Mouse (Mus musculus): ENCODE measurements around the gene 9230102O04Rik.

The 9230102O04Rik gene

GRCm38 (mm10) chr2:9888913-9889650 is at the start of gene 9230102O04Rik:
TSS of gene 9230102O04Rik (minus strand) at chr2:9889540.
- DNase-seq (ENCODE audit: low spot score), result peak; percentile 74

GRCm38 (mm10) chr2:9935965-9936364 is 46.6 kb upstream of the 9230102O04Rik start:
- DNase-seq (ENCODE audit: low spot score), result peak; percentile 53

DNA sequence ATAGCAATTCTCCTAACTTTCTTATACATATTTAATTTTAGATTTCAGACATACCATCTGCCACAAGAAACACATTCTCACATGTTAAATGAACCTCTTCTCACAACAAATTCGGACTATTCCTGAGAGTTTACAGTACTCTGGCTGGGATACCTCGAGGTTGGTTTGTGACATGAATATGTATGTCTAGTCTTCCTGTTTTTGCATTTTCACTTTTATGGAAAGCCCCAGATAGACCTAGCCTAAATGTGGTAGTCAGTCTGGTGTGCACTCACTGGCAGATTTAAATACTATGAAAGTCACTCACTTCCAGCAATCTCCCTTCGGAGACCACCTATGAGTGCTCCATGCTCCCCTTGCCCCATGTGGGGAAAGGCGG is 37.6 kb upstream of the 9230102O04Rik start:
- no peak for DNase-seq (ENCODE audit: low spot score)

- peak; percentile 33 for DNase-seq (ENCODE audit: low spot score)
Measured at GRCm38 (mm10) chr2:9926194-9926904, 37.0 kb upstream of the 9230102O04Rik start.

DNA sequence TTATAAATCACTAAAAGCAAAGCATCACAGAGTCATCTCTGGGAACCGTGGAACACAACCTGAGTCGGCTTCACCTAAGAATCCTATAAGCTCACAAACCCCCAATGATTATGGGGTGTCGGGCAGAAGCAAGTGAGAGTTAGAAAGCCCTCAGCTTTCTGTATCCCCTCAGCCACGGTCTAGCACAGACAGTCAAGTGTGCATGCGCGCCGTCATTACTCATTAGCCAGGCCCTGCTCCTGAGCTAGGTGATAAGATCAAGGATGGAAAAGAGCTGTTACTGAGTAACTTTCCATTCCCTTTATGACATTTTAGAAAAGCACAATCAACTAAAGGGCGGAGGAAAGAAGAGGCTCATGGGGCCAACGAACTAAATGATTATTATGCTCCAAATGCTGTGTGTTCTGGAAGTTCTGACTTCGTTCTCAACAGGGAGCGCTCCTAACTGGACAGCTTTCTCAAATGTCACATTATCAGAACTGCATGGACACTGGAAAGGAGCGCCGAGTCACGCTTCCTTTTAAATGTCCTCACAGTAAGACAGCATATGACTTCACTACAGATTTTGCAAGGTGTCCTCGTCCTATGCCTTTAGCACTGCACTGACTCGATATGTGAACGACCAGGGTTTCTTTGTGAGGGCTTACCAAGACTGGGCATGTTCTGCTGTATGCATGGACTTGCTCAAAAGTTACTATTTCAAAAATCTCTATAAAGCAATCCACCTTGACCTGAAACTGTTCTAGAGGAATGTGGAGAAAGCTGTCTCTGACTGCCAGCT is 29.5 kb upstream of the 9230102O04Rik start:
- no peak for DNase-seq (ENCODE audit: low spot score)

DNA sequence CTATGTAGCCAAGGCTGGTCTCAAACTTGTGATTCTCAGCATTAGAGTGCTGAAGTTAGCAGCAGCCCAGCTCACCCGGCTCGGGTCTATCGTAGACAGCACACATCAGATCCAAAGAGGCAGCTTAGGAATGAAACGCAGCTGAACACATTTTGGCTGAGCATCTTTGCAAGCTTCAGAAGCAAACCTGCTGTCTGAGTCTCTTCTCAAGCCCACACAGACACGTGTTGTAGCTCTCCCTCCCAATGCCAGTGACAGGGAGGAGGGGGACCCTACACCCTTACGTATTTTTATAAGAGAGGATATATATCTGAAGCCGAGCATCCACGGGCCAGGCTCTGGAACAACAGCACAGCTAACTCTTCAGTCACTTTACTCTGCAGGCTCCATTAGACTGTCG is 28.3 kb upstream of the 9230102O04Rik start:
- no peak for DNase-seq (ENCODE audit: low spot score)

DNA sequence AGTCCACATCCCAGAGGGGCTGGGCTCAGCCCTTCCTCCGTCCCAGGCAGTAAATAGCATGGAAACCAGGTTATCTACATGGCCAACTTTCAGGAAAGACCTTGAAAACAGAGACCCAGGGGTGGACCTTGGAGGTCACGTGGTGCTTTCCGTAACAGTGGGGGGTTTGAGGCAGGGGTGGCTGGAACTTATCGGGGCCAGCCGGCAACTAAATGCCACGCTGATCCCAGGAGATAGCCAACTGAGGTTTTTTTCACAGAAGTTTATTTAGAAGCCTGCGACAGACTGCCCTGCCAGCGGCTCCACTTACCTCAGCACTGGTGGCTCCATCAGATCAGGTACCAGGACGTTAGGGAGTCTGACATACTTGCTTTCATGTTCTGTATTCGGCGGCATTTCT is 16.7 kb upstream of the 9230102O04Rik start:
- peak; percentile 37 for DNase-seq (ENCODE audit: low spot score)

DNA sequence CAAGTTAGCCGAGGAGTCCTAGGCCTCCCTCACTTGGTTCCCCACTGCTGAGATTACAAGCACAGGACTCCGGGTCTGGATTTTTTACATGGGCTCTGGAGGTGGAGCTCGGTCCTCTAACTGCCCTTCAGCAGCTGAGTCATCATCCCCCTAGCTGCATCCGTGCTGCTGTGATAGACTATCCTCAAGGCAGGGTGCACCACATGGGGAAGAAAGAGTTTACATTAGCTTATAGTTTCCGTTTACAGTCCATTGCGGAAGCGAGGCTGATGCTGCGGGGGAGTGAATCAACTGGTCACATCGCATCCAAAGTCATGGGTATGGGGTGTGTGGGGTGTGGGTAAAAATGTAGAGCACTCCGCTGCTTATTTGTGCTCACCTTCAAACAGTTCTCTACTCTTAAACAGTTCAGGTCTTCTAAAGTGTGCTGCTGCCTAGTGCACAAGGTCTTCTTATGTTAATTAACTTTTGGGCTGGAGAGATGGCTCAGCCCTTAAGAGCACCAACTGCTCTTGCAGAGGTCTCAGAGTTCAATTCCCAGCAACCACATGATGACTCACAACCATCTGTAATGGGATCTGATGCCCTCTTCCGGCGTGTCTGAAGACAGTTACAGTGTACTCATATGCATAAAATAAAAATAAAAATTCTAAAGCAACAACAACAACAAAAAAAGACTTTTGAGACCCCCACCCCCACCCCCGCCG is 14.7 kb upstream of the 9230102O04Rik start:
- no peak for DNase-seq (ENCODE audit: low spot score)

GRCm38 (mm10) chr2:9897846-9898245 is 8.5 kb upstream of the 9230102O04Rik start:
- DNase-seq (ENCODE audit: low spot score), result peak; percentile 61

DNA sequence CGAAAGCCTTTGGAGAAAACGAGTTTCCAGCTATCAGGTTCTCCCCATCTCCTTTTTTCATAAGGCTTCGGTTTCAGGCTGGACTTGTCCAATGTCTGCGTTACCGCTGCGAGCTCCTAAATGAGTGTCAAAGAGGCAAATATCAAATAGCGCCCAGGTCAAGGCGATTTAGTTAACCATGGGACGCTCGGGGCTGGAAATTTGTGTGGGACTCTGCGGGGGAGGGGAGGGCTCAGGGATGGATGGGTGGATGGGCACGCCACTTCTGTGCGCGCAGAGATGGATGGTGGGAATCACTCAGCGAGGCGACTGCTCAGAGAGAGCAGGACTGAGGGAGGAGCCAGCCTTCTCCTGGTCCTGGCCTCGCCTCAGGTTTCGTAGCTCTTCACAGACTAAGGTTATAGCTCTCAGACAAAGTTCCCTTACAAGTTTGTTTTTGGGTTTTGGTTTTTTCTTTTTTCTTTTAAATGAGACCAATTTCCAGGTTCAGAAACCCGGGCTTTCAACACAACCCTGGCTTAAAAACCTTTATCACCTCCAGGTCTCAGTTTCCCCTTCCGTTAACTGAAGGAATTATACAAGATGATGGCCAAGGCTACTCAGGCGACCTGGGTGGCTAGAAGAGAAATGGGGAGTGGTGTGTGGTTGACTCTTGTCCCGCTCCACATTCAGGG is 6.9 kb upstream of the 9230102O04Rik start:
- peak; percentile 54 for DNase-seq (ENCODE audit: low spot score)

DNA sequence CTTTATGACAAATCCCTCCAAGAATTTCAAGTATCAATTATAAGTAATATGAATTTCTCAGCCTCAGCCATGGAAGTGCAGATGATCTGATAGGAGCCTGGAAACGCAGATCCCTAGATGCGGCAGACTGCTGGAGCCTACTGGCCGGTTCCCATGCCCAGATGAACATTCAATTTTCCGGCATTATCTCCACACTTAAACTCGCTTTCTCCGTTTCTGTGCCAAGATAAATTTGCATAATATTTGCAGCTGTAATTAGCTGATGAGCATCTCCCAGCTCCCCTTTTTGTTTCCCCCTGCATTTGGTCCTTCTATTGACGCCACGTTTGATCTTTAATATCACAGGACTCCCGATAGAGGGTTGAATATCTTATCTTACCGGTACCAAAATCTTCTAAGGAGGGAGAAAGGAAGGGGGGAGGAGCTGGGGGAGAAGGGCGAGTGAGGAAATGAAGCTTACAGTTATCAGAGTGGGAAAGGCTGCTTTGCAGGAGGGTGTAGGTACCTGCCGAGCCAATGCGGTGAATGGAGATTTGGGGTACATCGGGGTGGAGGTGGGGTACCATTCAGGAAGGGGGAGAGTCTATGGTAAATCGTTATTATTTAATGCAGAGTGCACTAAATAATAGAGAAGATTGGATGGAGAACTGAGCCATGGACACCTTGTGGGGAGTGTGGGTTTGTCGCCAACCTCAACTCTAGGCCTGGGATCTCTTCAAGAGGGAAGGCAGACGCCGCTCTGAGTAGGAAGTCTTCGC is 5.7 kb upstream of the 9230102O04Rik start:
- peak; percentile 45 for DNase-seq (ENCODE audit: low spot score)

GRCm38 (mm10) chr2:9893272-9893953 is 4.1 kb upstream of the 9230102O04Rik start:
- peak; percentile 51 for DNase-seq (ENCODE audit: low spot score)

DNA sequence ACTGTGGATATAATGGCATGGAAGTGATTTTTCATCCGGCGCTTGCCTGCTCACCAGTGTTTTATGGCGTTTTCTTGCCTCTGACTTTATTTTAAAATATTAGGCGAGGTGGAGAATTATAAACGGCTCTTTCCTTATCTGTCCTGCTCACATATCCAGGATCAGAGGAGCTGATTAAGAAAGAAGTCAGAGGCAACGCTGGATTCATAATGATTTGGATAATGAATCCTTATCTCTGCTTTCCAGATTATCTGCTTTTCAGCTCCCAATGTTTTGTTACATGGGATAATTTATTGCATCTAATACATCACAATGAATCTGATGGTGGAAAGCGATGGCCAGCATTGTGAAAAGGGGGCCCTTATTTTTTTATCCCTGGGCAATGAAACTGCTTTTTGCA is 3.2 kb upstream of the 9230102O04Rik start:
- peak; percentile 34 for DNase-seq (ENCODE audit: low spot score)

DNA sequence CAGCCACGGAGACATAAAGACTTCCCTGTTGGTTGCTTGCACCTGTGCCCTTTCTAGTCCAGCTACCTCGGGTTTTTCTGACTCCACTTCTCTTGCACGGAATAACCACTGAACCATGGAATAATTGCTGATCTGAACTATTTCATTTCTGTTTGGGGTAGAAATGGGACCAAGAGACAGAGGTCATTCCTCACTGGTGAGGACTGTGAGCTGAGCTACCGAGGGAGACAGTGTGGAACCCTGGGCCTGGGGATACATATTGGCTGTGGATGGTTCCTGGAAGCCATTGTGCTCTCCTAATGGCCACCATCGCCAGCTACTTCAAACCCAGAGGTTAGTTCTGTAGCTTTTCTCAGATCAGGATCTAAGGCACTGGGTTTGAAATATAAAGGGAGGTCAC is 1.6 kb upstream of the 9230102O04Rik start:
- DNase-seq (ENCODE audit: low spot score), result peak; percentile 28

DNA sequence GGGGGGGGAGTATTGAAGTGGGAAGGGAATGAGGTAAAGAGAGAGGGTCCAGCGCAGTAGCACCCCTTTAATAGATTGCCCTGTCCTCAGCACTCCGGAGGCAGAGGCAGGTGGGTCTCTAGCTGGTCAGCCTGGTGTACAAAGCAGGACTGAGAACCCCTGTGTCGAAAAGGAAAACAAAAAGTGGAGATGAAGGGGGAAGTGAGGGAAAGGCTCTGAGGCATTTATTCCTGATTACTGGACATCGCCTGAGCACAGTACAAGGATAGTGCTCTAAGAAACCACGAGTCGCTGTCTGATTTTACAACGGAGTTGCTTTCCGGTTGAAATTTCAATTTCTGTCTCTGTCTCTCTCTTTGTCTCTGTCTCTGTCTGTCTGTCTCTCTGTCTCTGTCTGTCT is 911 bp upstream of the 9230102O04Rik start:
- DNase-seq (ENCODE audit: low spot score), result peak; percentile 36

GRCm38 (mm10) chr2:9889651-9890183 is 377 bp upstream of the 9230102O04Rik start, which contains the start of gene Gata3:
TSS of gene Gata3 (minus strand) at chr2:9890034.
- DNase-seq (ENCODE audit: low spot score), result peak; percentile 45

GRCm38 (mm10) chr2:9887636-9888035 is 1.7 kb downstream of the 9230102O04Rik start:
- DNase-seq (ENCODE audit: low spot score), result peak; percentile 40

- no peak for DNase-seq (ENCODE audit: low spot score)
Measured at GRCm38 (mm10) chr2:9886921-9887610, 2.3 kb downstream of the 9230102O04Rik start.

DNA sequence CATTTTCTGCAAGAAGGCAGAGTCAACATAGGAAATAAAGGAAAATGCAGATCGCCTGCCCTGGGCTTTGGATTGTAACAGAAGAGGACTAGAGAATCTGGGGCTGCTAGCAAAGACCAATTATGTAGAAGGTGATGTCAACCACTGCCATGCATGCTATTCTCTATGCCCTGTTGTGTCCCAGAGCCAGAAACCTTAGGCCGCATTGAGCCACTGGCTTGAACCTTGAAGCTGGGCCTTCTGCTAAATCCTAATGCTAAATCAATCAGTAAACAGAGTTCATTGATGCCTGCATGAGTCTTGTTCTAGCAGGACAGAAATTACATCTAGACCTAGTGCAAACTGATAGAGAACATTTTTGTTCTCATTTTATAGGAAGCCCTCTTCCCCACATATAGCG is 3.3 kb downstream of the 9230102O04Rik start:
- peak; percentile 34 for DNase-seq (ENCODE audit: low spot score)
